Mouse (Mus musculus) B cell, adult 2 months (primary cell): ENCODE measurements around the gene Shcbp1l.
A peak's percentile ranks its signal among the peaks of the same experiment; 100 is the strongest.
"Not testable (repeated sequence)": the region's sequence is repeated elsewhere in the genome, so short reads cannot be mapped to it uniquely, and the experiment has no call there.

Experiments
- DNase-seq, 2 experiments: peaks; one replicate each; pipeline ENCODE4 v3.0.0; 2022

The Shcbp1l gene

GRCm38 (mm10) chr1:153424770-153425584 is at the start of gene Shcbp1l:
TSS of gene Shcbp1l (plus strand) at chr1:153425162.
- DNase-seq: peak; percentile 88 to 89

- DNase-seq: no peak
Measured at GRCm38 (mm10) chr1:153376446-153376845, 48.5 kb upstream of the Shcbp1l start.

- DNase-seq: no peak
Measured at GRCm38 (mm10) chr1:153378587-153378986, 46.4 kb upstream of the Shcbp1l start.

GRCm38 (mm10) chr1:153379832-153380231 is 45.1 kb upstream of the Shcbp1l start:
- DNase-seq: no peak

- DNase-seq: no peak
Measured at GRCm38 (mm10) chr1:153380746-153381282, 44.1 kb upstream of the Shcbp1l start.

GRCm38 (mm10) chr1:153385081-153385480 is 39.9 kb upstream of the Shcbp1l start:
- DNase-seq: no peak

- DNase-seq: not testable (repeated sequence)
Measured at GRCm38 (mm10) chr1:153385661-153386060, 39.3 kb upstream of the Shcbp1l start.

GRCm38 (mm10) chr1:153386271-153387069 is 38.5 kb upstream of the Shcbp1l start:
- peak; percentile 79 to 84 for DNase-seq

GRCm38 (mm10) chr1:153395706-153396105 is 29.3 kb upstream of the Shcbp1l start:
- DNase-seq: not testable (repeated sequence)

- peak; percentile 73 for DNase-seq
Measured at GRCm38 (mm10) chr1:153401765-153402164, 23.2 kb upstream of the Shcbp1l start.

- peak; percentile 30 to 38 for DNase-seq
Measured at GRCm38 (mm10) chr1:153407641-153408040, 17.3 kb upstream of the Shcbp1l start.

GRCm38 (mm10) chr1:153408296-153408695 is 16.7 kb upstream of the Shcbp1l start:
- peak in 1 of 2 experiments; percentile 12 for DNase-seq

- DNase-seq: not testable (repeated sequence)
Measured at GRCm38 (mm10) chr1:153410915-153411314, 14.0 kb upstream of the Shcbp1l start.

- DNase-seq: peak in 1 of 2 experiments; percentile 32
Measured at GRCm38 (mm10) chr1:153411723-153412122, 13.2 kb upstream of the Shcbp1l start.

- peak; percentile 48 to 50 for DNase-seq
Measured at GRCm38 (mm10) chr1:153412663-153413396, 12.1 kb upstream of the Shcbp1l start.

GRCm38 (mm10) chr1:153413397-153414020 is 11.5 kb upstream of the Shcbp1l start:
- DNase-seq: peak; percentile 82 to 84

GRCm38 (mm10) chr1:153414114-153414723 is 10.7 kb upstream of the Shcbp1l start:
- peak; percentile 99 for DNase-seq

GRCm38 (mm10) chr1:153414962-153415361 is 10.0 kb upstream of the Shcbp1l start:
- DNase-seq: peak; percentile 97 to 99

- DNase-seq: not testable (repeated sequence)
Measured at GRCm38 (mm10) chr1:153415742-153416141, 9.2 kb upstream of the Shcbp1l start.

GRCm38 (mm10) chr1:153416271-153416832 is 8.6 kb upstream of the Shcbp1l start:
- DNase-seq: peak; percentile 47 to 48

GRCm38 (mm10) chr1:153417805-153418204 is 7.2 kb upstream of the Shcbp1l start:
- peak; percentile 61 for DNase-seq
